Mouse (Mus musculus) gastrocnemius, postnatal 10 days (tissue): ENCODE measurements at regions not wholly inside any gene's neighbourhood (a gene's known extent, or its start where the extent isn't known, plus 50 kb on each side); places are given as distances from the start of the nearest gene placed in this dataset.

Source experiments
- DNase-seq: peaks from one replicate; pipeline ENCODE4 v3.0.0; 2021; ENCODE audit warnings: mixed read lengths

GRCm38 (mm10) chr15:70920138-70920537, 2914.2 kb upstream of the Gm6569 start:
- no peak for DNase-seq

DNA sequence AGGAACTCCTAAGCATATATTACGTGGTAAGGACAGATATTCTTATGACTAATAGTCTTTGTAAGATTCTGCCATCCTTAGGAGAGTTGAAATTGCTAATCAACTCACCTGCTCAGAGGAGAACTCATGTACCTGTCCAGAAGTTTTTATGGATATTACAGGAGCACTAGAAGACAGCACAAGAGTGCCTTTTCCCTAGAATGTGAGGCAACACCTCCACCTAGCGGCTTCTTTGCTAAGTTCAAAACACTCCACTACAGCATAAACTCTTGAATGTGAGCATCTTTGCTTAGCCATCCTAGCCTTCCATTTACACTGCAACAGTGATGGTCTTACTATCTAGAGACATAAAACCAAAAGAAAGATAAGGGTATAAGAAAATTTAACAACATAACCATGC, 2913.5 kb upstream of the Gm6569 start:
- DNase-seq, result peak; percentile 25
